Mouse (Mus musculus): ENCODE results near the gene Uba2.

GRCm38 (mm10) chr7:34132355-34133079 is 36.9 kb downstream of the Uba2 start:
- no peak for TF ChIP-seq CTCF (IDR thresholded peaks at IDR 0.05; ENCODE audit: control insufficient read depth, insufficient read depth, insufficient read length)
- no peak for TF ChIP-seq CEBPB (IDR thresholded peaks at IDR 0.05; ENCODE audit: low read depth)
